Mouse (Mus musculus): Measurements from ENCODE around the gene Rlbp1.

Rlbp1 gene

DNA sequence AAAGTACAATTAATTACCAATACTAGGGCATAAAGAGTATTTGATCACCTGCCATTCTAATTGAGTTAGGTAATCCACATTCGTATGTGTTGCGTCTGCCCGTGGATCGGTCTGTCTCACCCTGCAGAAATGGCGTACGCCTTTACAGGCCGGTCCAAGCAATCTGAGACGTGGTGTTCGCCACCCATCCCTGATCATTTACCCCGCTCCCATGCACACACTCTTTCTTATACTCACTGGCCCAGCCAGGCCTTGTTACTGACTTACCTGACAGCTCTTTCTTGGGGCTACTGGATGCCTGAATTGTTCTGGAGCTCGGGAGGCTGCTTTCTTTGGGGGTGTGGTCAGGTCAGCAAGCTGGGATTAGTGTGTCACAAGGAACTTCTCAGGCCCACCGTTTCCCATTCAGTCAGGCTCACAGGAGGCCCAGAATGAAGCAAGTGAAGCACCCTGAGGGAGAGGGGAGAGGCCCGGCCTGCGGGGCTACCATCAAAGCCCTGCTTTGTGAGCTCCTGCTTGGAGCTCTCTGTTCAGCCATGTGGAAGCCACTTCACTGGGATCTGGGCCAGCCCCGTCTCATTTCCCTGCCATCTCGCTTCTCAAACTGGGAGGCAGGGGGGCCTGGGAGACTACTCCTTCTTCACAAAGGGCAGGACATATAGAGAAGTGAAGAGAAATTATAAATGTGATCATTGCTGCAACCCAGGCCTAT, at the start of gene Rlbp1:
TSS of gene Rlbp1 (minus strand) at position 627 of the 712 bp plus-strand sequence.
- DNase-seq, result no peak

DNA sequence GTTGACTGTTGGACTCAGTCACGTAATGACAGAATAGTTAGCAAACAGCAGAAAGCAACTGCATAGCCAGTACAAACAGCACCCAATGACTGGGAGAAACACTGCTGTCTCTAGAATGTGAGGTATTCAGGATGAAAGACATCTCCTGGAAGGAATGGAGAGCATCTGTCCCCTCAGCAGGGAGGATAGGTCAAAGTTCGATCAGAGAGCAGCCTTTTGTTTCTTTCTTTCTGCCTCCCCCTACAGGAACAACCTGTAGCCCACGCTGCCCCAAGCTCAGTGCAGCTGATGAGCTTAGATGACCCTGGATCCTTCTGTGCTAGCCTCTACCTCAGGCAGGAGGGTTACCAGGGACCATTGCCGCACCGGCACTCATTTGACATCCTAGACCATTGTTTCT, 41.4 kb upstream of the Rlbp1 start:
- DNase-seq, result no peak

DNA sequence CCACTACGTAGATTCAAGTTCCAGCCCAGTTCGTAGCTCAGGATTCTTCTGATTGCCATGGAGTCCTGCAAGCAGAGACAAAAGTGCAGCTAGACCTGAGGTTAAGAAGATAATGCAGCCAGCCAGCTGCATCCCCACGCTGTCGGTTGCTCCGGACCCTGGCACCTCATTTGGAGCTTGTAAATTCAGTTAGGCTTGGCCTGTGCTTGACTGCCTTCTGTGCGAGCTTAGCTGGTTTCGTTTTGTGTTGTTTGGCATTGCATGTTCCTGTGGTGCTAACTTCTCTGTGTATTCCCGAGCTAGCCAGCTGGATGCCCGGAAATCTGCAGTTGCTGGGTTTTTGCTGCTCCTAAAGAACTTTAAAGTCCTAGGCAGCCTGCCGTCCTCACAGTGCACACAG, 39.0 kb upstream of the Rlbp1 start:
- no peak for DNase-seq

- DNase-seq, result no peak
These were observed 36.0 kb upstream of the Rlbp1 start for GRCm38 (mm10) chr7:79422876-79423275.

DNA sequence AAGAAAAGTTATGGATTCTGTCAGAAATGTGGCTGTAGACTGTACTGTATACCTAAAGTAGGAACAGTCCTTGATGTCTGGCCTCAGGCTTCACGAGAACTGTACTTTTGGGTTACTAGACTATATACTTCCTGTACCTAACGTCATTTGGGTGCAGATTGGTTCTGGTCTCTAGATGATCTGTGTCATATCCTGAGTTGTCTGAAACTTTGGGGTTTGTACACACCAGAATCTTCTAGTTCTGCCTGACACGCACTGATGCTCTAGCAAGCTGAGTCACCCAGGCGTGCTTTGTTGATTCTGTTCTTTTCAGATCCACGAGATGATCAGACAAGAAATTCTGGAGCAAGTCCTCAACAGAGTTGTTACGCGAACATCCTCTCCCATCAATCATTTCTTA, 33.1 kb upstream of the Rlbp1 start:
- DNase-seq, result no peak

DNA sequence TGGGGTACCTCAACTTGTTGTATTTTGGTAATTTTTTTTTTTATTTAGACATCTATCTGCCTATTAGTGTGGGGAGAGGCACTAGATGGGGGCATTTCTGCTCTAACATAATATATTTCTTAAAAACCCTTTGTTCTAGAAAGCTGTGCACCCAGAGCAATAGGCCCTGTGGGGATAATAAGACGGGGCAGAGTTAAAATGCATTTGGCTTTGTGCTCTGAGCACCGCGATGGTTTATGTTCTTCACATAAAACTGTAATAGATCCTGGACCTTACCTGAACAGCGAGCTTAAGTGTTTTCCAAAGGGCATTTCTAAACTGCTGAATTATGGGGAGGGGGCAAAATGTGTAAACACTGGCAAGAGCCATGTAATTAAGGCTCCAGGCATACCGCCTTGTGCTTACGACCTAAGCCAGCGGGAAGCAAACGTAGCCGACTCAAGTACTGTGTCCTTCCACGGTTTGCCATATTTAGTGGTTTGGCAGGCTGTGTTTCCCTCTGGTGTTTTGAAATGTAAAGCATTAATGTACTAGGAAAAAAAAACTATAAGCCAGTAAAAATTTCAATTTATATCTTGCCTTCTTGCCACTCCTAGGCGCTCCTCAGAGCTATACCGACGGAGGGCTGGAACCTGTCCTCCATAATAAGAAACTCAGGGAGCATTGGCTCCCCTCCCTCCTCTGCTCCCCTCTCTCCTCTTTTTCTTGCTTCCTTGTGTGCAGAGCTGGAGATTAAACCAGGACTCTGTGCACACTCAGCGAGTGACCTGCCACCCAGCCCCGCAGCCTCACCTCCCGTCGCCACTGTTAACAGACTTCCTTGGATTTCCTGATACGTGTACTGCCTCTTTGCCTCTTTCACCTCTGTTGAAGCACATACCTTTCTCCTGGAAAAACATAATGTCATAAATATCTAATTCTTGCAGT, 27.9 kb upstream of the Rlbp1 start:
- DNase-seq, result no peak

DNA sequence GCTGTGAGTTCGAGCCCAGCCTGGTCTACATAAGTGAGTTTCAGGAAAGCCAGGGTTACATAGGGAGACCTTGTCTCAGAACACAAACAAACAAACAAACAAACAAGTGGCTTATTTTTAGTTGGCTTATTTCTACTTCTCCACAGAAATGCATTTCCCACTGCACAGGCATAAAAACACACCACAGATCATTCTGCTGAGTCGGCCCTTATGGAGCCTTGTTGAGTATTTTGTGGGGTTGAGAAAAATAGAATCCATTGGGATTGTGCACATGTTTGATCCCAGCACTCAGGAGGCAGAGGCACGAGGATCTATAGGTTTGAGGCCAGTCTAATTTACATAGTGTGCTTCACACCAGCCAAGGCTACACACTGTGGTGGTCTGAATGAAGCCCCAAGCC, 13.4 kb upstream of the Rlbp1 start:
- DNase-seq, result no peak

DNA sequence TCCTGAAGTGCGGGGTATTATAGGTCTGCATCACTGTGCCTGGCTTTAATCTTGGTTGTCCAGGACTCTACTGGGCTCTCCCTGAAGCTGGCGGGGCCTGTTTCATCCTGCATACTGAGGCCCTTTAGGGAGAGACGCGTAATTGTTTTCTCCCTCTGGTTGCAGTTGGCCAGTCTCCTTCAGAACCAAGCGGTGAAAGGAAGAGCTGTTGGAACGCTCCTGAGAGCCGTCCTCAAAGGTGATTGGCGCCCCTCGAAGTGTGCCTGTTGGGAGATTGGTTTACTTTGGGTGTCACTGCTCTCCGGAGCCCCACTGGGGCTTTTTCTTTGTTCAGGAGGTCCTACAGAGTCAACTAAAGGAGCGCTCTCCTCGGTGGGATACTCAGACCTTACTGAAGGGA, 12.1 kb upstream of the Rlbp1 start:
- no peak for DNase-seq

- DNase-seq, result no peak
These were observed 11.6 kb upstream of the Rlbp1 start for GRCm38 (mm10) chr7:79398426-79398825.

DNA sequence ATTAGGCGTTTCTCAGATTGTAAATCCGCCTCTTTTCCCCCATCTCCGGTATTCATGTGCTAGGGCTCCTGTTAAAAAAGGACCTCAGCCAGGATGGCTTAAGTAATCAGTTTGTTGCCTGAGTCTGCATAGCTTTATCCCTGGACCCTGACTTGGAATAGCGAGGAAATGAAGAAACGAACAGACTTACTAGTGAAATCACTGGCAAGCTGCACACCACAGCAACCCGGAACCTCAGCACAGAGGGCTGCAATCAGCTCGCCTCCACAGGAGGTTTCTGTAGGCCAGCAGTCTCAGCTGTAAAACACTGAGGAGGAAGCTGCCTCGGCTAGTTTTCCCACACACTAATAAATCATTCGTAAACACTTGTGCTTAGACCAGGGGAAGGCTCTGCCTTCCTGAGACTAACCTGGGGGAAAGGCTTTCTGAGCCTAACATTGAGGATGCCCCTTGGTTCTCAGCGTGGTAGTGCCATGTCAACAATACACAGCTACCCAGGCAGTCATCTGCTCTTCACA, 10.7 kb upstream of the Rlbp1 start:
- no peak for DNase-seq

DNA sequence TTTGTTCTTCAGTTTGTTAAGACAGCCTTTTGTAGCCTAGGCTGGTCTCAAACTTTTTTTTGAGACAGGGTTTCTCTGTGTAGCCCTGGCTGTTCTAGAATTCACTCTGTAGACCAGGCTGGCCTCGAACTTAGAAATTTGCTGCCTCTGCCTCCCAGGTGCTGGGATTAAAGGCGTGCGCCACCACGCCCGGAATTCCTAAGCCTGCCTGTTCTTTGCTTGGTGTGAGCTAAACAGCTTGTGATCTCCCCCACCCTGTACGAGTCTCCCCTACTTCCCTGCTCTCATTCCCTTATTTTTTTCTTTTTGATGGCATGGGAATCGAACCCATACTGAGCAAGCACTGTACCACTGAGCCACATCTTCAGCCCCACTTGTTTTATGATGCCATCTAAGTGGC, 8.3 kb upstream of the Rlbp1 start:
- no peak for DNase-seq

GRCm38 (mm10) chr7:79394666-79395065, 7.8 kb upstream of the Rlbp1 start:
- no peak for DNase-seq

- DNase-seq, result no peak
These were observed 7.1 kb upstream of the Rlbp1 start for GRCm38 (mm10) chr7:79393924-79394323.

DNA sequence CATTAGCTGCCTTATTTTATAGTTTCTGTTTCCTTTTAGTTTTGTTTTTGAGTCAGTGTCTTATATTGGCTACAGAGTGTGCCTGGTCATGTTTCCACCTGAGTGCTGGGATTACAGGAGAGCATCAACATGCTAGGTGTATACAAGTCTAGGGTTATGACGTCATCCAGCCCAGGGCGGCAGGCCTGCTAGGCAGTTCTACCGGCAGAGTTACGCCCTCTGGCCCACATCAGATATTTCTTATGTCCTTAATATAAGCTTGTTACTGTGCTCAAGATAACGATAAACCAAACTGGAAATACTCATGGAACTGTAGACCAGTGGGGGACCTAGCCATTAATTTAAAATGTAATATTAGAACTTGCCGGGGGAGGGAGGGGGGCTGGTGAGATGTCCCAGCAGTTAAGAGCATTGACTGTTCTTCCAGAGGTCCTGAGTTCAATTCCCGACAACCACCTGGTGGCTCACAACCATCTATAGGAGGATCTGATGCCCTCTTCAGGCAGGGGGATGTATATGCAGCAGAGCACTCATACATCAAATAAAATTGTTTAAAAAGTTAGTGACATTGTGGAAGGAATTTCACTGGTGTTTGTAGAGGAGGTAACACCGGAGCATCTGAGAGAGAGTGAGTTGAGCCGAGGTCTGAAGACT, 6.1 kb upstream of the Rlbp1 start:
- peak; percentile 24 for DNase-seq

GRCm38 (mm10) chr7:79391883-79392649, 5.2 kb upstream of the Rlbp1 start, which contains the start of gene Fanci:
Gene Fanci, plus strand, starts transcription at chr7:79391929.
- DNase-seq, result peak; percentile 96

DNA sequence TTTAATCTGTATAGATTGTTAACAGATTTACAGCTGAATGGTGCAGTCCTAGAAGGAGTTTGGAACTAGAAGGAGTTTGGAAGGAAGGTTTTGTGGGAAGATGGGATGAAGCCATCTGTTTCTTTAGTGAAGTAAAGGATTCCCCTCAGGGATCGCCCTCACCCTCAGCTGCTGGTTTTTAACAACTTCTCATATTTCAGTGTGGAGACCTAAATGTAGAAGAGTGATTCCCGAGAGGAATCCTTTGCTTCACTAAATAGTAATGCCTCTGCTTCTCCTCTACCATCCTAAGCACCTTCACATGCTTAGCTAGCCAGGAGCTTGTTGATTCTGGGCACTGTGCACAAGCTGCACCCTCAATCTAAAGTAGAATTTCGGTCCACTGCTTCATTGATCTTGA, 4.6 kb upstream of the Rlbp1 start:
- no peak for DNase-seq

GRCm38 (mm10) chr7:79390141-79390708, 3.4 kb upstream of the Rlbp1 start:
- no peak for DNase-seq

GRCm38 (mm10) chr7:79388671-79389206, 1.9 kb upstream of the Rlbp1 start:
- DNase-seq, result no peak

DNA sequence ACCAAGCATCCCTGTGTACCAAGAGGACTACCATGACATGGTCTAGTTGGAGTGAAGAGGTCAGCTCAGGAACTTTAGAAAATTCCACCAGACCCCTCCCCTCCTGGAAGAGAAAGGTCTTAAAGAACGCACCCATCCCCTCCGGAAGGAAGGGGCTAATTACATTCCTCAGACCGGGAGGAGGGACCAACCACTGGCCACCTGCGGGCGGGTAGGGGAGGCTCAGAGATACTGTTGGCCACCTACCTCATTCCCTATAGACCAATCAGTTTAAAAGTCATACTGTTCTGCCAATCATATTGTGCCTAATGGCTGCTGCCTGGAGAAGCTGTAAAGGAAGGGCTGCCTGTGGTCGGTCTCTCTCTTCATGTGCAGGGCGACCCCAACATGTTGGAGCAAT, 1.1 kb upstream of the Rlbp1 start:
- no peak for DNase-seq

GRCm38 (mm10) chr7:79387140-79387539, 292 bp upstream of the Rlbp1 start:
- DNase-seq, result no peak

DNA sequence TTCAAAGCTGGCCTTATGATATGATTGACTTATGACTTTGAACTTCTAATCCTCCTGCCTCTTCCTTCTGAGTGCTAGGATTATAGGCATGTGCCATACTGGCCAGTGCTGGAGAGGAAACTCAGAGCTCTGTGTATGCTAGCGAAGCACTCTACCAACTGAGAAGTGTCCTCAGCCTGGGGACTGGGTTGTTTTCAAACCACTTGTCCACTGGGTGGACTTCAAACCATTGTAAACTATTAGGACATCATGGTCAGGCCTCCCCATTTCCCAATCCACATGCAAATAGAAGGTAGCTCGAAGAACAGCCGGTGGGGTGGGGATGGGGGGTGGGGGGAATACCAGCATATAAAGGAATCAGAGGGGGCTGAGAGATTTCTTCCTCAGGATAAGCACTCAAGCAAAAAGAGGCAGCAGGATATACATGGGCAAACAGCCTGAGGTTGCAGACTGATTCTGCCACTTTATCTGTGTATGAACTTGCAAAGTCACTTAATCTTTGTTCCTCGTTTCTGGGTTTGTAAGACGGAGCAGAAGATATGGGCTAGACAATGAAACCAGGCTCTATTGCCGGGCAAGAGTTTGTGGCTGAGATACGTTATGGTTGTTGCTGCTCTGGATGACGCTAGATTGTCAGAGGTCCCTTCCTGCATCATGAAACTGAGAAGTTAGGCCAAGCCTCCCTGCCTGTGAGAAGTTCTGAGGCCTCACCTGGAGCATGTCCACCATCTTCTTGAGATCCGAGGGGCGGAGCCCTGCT, 10.2 kb downstream of the Rlbp1 start:
- DNase-seq, result no peak
